In the genomic region with DNA sequence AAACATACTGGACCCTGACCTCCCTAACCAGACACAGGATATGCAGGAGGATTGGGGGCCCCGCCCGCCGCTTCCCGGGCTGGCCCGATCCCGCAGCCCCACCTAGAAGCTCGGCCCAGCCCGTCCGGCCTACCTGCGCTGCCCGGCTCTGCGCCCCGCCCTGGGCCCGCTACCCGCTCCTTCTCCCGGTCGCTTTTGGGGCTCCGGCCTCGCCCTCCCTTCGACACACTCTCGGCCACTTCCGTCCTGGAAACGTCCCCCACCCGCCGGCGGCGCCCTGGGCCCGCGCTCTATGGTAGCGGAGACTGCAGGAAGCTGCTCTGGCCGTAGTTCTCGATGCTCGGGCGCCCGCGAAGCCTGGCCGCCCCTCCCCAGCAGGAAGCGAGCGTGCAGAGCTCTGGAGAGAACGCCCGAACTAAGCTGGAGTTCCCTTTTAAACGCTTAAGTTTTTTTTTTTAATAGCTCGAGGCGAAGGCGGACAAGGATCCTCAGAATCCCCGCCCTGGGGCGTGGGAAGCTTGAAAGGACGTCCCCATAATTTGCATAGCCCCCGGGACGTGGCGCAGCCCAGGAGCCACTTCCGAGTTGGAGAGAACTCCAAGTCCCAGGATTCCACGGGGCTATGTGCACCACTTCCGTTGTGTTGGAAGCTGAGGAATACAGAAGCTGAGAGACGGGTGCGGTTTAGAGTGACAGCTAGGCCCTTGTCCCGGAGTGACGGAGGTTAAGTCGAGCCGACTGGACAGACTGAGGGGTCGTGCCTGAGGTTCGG, we compare ENCODE assay signal across 1 mouse cellular context.
TF ChIP-seq lines count a peak whose summit lies in the region.

Creb3 (plus strand) TSS at position 336 of the 772 bp plus-strand sequence.
Tln1 (minus strand) TSS at position 695 of the 772 bp plus-strand sequence.

TF ChIP-seq in MEL, 35 proteins besides CTCF, POLR2A, EP300 and RAD21 (continued from another document):
- TF ChIP-seq GABPA (IDR thresholded peaks at IDR 0.05; ENCODE audit: low read depth, low read length) (peak; percentile 51; the same call in 1 of the 2 replicates), MAZ (IDR thresholded peaks at IDR 0.05; ENCODE audit: low read depth, low read length) (peak; percentile 86), MAFK (IDR thresholded peaks at IDR 0.05; ENCODE audit: borderline replicate concordance, low read depth, low read length) (no peak), ZKSCAN1 (IDR thresholded peaks at IDR 0.05; ENCODE audit: low read depth, low read length) (no peak), NELFE (IDR thresholded peaks at IDR 0.05; ENCODE audit: low read depth, low read length) (peak; percentile 69), ZMIZ1 (IDR thresholded peaks at IDR 0.05; ENCODE audit: low read depth, low read length) (peak; percentile 36; the same call in 1 of the 2 replicates), E2F4 (IDR thresholded peaks at IDR 0.05; ENCODE audit: borderline replicate concordance, low read depth, low read length) (no peak)
